Mouse (Mus musculus): Measurements from ENCODE around the gene Haghl. TPM values are rescaled to one million over a fixed set of nuclear protein-coding genes. Genes with fewer than 3 reads are reported as not detected.
"Not testable (repeated sequence)": the region's sequence is repeated elsewhere in the genome, so short reads cannot be mapped to it uniquely, and the experiment has no call there.

Gene Haghl
- total RNA-seq, 2 experiments from 2014 or later: 116 to 117 TPM

GRCm38 (mm10) chr17:25808789-25809605 lies 23.5 kb upstream of the Haghl start, which contains the start of gene Fbxl16:
Gene Fbxl16, plus strand, starts transcription at chr17:25809085.
- peak within 1 kb of the TSS; percentile 89 for H3K4me3 ChIP-seq
- H3K27ac ChIP-seq: peak within 1 kb of the TSS; percentile 93
- peak; percentile 73 for TF ChIP-seq CTCF (conservative IDR thresholded peaks at IDR 0.05)
- DNase-seq (ENCODE audit: low spot score in 2 of 2): peak; percentile 91 to 92

- Histone ChIP-seq H3K27ac (peak overlapping the region; percentile 93; the same call in 1 of the 2 replicates), H3K4me3 (peak overlapping the region; percentile 89; the same call in 1 of the 2 replicates)
- no peak for DNase-seq (ENCODE audit: low spot score in 2 of 2)
- TF ChIP-seq CTCF (conservative IDR thresholded peaks at IDR 0.05): no peak
Measured at GRCm38 (mm10) chr17:25808028-25808427, 22.6 kb upstream of the Haghl start.

- not testable (repeated sequence) for DNase-seq (ENCODE audit: low spot score in 2 of 2); H3K27ac ChIP-seq; H3K4me3 ChIP-seq
- TF ChIP-seq CTCF (conservative IDR thresholded peaks at IDR 0.05): peak; percentile 61
Measured at GRCm38 (mm10) chr17:25807452-25807851, 22.0 kb upstream of the Haghl start.

GRCm38 (mm10) chr17:25806507-25806906 lies 21.0 kb upstream of the Haghl start:
- Histone ChIP-seq H3K27ac (no peak overlapping the region), H3K4me3 (no peak overlapping the region)
- no peak for DNase-seq (ENCODE audit: low spot score in 2 of 2)
- TF ChIP-seq CTCF (conservative IDR thresholded peaks at IDR 0.05): no peak

GRCm38 (mm10) chr17:25802825-25803517 lies 17.5 kb upstream of the Haghl start:
- DNase-seq (ENCODE audit: low spot score in 2 of 2): peak; percentile 86 to 94
- peak overlapping the region; percentile 50 for H3K4me3 ChIP-seq
- peak overlapping the region; percentile 99 for H3K27ac ChIP-seq
- no peak for TF ChIP-seq CTCF (conservative IDR thresholded peaks at IDR 0.05)

- TF ChIP-seq CTCF (conservative IDR thresholded peaks at IDR 0.05): peak; percentile 95
- Histone ChIP-seq H3K4me3 (no peak overlapping the region), H3K27ac (peak overlapping the region; percentile 99)
- DNase-seq (ENCODE audit: low spot score in 2 of 2): peak; percentile 75 to 77
Measured at GRCm38 (mm10) chr17:25801029-25801428, 15.6 kb upstream of the Haghl start.

GRCm38 (mm10) chr17:25796951-25797369 lies 11.5 kb upstream of the Haghl start, which contains the start of gene Metrn:
Gene Metrn, minus strand, starts transcription at chr17:25797136.
- Histone ChIP-seq H3K27ac (peak within 1 kb of the TSS; percentile 95), H3K4me3 (peak within 1 kb of the TSS; percentile 64)
- no peak for TF ChIP-seq CTCF (conservative IDR thresholded peaks at IDR 0.05)
- peak; percentile 73 to 74 for DNase-seq (ENCODE audit: low spot score in 2 of 2)

GRCm38 (mm10) chr17:25796211-25796771 lies 10.8 kb upstream of the Haghl start:
- peak overlapping the region; percentile 64 for H3K4me3 ChIP-seq
- DNase-seq (ENCODE audit: low spot score in 2 of 2): no peak
- no peak for TF ChIP-seq CTCF (conservative IDR thresholded peaks at IDR 0.05)
- H3K27ac ChIP-seq: peak overlapping the region; percentile 95

GRCm38 (mm10) chr17:25795609-25796092 lies 10.2 kb upstream of the Haghl start, which contains the start of gene AC134908.4:
Gene AC134908.4, minus strand, starts transcription at chr17:25795659.
- peak; percentile 62 to 82 for DNase-seq (ENCODE audit: low spot score in 2 of 2)
- Histone ChIP-seq H3K4me3 (peak within 1 kb of the TSS; percentile 64), H3K27ac (peak within 1 kb of the TSS; percentile 95)
- TF ChIP-seq CTCF (conservative IDR thresholded peaks at IDR 0.05): no peak

GRCm38 (mm10) chr17:25794998-25795397 lies 9.5 kb upstream of the Haghl start:
- no peak for DNase-seq (ENCODE audit: low spot score in 2 of 2)
- TF ChIP-seq CTCF (conservative IDR thresholded peaks at IDR 0.05): no peak
- H3K4me3 ChIP-seq: peak overlapping the region; percentile 41
- H3K27ac ChIP-seq: peak overlapping the region; percentile 95

GRCm38 (mm10) chr17:25794197-25794596 lies 8.7 kb upstream of the Haghl start:
- H3K4me3 ChIP-seq: no peak overlapping the region; the same call in 1 of the 2 replicates
- DNase-seq (ENCODE audit: low spot score in 2 of 2): no peak
- TF ChIP-seq CTCF (conservative IDR thresholded peaks at IDR 0.05): no peak
- peak overlapping the region; percentile 95 for H3K27ac ChIP-seq

- peak within 1 kb of the TSS; percentile 95 for H3K27ac ChIP-seq
- H3K4me3 ChIP-seq: peak within 1 kb of the TSS; percentile 88
- no peak for TF ChIP-seq CTCF (conservative IDR thresholded peaks at IDR 0.05)
- peak in 1 of 2 experiments; percentile 62 for DNase-seq (ENCODE audit: low spot score in 2 of 2)
Measured at GRCm38 (mm10) chr17:25792615-25793014, 7.1 kb upstream of the Haghl start, which contains the start of gene Fam173a. Gene Fam173a, minus strand, starts transcription at chr17:25792901.
